Mouse (Mus musculus): ENCODE data around the gene Gm7358.
"Not testable (repeated sequence)": the region's sequence is repeated elsewhere in the genome, so short reads cannot be mapped to it uniquely, and the experiment has no call there.

DNA sequence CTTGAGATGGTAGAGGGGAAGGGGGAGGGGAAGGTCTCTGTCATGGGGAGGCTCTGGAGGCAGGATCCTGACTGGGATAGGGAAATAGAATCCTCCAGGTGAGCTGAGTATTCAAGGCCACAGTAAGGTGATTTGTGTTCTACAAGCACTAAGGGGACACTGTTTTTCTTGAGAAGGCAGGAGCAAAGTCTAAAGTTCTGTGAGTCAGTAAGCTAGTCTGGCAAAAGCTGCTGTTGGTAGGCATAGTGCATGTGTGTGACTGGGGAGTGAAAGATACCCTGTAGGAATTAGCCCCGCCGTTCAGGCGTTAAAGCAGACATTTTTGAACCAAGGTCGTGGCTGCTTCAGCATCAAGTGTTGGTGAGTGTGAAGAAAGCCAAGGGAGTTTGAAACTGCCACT is 23.2 kb downstream of the Gm7358 start:
- not testable (repeated sequence) for TF ChIP-seq CTCF, EP300 (IDR thresholded peaks at IDR 0.05)
